Mouse (Mus musculus) C2C12 (cell line): Measurements from ENCODE around the gene Myo10.

ENCODE experiments used
- CEBPB ChIP-seq: IDR thresholded peaks from one replicate; pipeline ENCODE4 v1.6.1; 2011; ENCODE audit warnings: low read depth, mild to moderate bottlenecking, control low read depth, moderate library complexity
- CTCF ChIP-seq: IDR thresholded peaks from one replicate; pipeline ENCODE4 v1.5.1; 2011; ENCODE audit not compliant: control insufficient read depth, insufficient read depth, insufficient read length
- FOSL1 ChIP-seq: IDR thresholded peaks from one replicate; pipeline ENCODE4 v1.8.0; 2011; ENCODE audit warnings: mild to moderate bottlenecking, low read length; ENCODE audit not compliant: poor library complexity, insufficient read depth, severe bottlenecking
- MAX ChIP-seq: IDR thresholded peaks from one replicate; pipeline ENCODE4 v1.6.1; 2011; ENCODE audit warnings: mild to moderate bottlenecking, control low read depth
- MYOD1 ChIP-seq: IDR thresholded peaks from one replicate; pipeline ENCODE4 v1.6.1; 2011; ENCODE audit warnings: low read depth; ENCODE audit not compliant: control insufficient read depth, insufficient read length
- MYOG ChIP-seq: IDR thresholded peaks from one replicate; pipeline ENCODE4 v1.6.1; 2011; ENCODE audit not compliant: control insufficient read depth, insufficient read length; ENCODE audit errors: extremely low read depth
- USF1 ChIP-seq: IDR thresholded peaks from one replicate; pipeline ENCODE4 v1.6.1; 2011; ENCODE audit warnings: low read depth, mild to moderate bottlenecking, control low read depth, moderate library complexity

DNA sequence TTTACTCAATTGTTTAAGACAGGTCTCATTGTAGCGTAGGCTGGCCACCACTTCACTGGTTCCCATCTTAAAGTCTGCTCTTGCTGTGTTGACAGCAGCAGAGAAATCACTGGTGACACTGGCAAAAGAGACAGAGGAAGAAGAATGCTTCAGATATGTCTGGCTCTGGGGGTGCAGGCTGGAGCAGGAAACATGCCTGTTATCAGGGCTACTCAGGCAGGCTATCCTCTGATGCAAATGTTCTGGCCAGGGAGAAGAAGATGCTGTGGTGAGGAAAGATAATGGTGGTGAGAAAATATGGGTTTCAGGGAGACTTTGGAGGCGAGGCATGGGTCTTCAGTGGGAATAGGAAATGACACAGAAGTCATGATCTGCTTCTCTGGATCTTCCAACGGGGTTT is 13.6 kb upstream of the Myo10 start:
- TF ChIP-seq MYOD1 = no peak
- TF ChIP-seq CTCF = no peak
- no peak for TF ChIP-seq USF1
- TF ChIP-seq MAX = no peak
- TF ChIP-seq MYOG = no peak
- TF ChIP-seq CEBPB = no peak
- no peak for TF ChIP-seq FOSL1
